Mouse (Mus musculus) right cerebral cortex, postnatal 25 days (tissue): ENCODE data around the gene 2700081O15Rik.
"Not testable (repeated sequence)": the region's sequence is repeated elsewhere in the genome, so short reads cannot be mapped to it uniquely, and the experiment has no call there.

Source experiments
- DNase-seq: peaks from one replicate; pipeline ENCODE4 v3.0.0; 2022

The 2700081O15Rik gene

GRCm38 (mm10) chr19:7416834-7417735 is at the start of gene 2700081O15Rik:
Gene 2700081O15Rik, plus strand, starts transcription at chr19:7417625.
- DNase-seq = peak; percentile 75

- not testable (repeated sequence) for DNase-seq
Measured at GRCm38 (mm10) chr19:7369469-7369868, 48.0 kb upstream of the 2700081O15Rik start.

GRCm38 (mm10) chr19:7374491-7374890 is 42.9 kb upstream of the 2700081O15Rik start:
- DNase-seq = peak; percentile 12

GRCm38 (mm10) chr19:7377639-7378038 is 39.8 kb upstream of the 2700081O15Rik start:
- no peak for DNase-seq

GRCm38 (mm10) chr19:7381906-7382247 is 35.5 kb upstream of the 2700081O15Rik start:
- DNase-seq = no peak

- DNase-seq = peak; percentile 55
Measured at GRCm38 (mm10) chr19:7382248-7382902, 35.0 kb upstream of the 2700081O15Rik start.

- DNase-seq = peak; percentile 97
Measured at GRCm38 (mm10) chr19:7382903-7383865, 34.2 kb upstream of the 2700081O15Rik start, which contains the start of gene Spindoc. Gene Spindoc, minus strand, starts transcription at chr19:7382994.

GRCm38 (mm10) chr19:7386042-7386441 is 31.4 kb upstream of the 2700081O15Rik start:
- no peak for DNase-seq

- DNase-seq = no peak
Measured at GRCm38 (mm10) chr19:7388488-7388887, 28.9 kb upstream of the 2700081O15Rik start.

GRCm38 (mm10) chr19:7396867-7397826 is 20.3 kb upstream of the 2700081O15Rik start:
- DNase-seq = not testable (repeated sequence)

- DNase-seq = not testable (repeated sequence)
Measured at GRCm38 (mm10) chr19:7398898-7399297, 18.5 kb upstream of the 2700081O15Rik start.

- no peak for DNase-seq
Measured at GRCm38 (mm10) chr19:7400635-7401034, 16.8 kb upstream of the 2700081O15Rik start.

- DNase-seq = no peak
Measured at GRCm38 (mm10) chr19:7404623-7405229, 12.7 kb upstream of the 2700081O15Rik start.

GRCm38 (mm10) chr19:7412361-7412760 is 5.1 kb upstream of the 2700081O15Rik start:
- no peak for DNase-seq

- DNase-seq = no peak
Measured at GRCm38 (mm10) chr19:7415916-7416833, 1.2 kb upstream of the 2700081O15Rik start.

- peak; percentile 84 for DNase-seq
Measured at GRCm38 (mm10) chr19:7417911-7418849, 755 bp downstream of the 2700081O15Rik start.

- DNase-seq = no peak
Measured at GRCm38 (mm10) chr19:7419134-7419533, 1.7 kb downstream of the 2700081O15Rik start.

GRCm38 (mm10) chr19:7420108-7420507 is 2.7 kb downstream of the 2700081O15Rik start:
- no peak for DNase-seq
